Mouse (Mus musculus) hindbrain, embryonic 11.5 days (tissue): ENCODE results near the gene Pla2g2d. TPM values are rescaled to one million over a fixed set of nuclear protein-coding genes. Genes with fewer than 3 reads are reported as not detected.

Experiments
- ATAC-seq: fragments of 200-750 bp; cut with Nextera tagmentation; 2 replicates; pipeline ENCODE4 v1.8.0; 2017; ENCODE audit warnings: mild to moderate bottlenecking, moderate TSS enrichment, moderate library complexity; ENCODE audit not compliant: low FRiP score
- DNase-seq: peaks from one replicate; pipeline ENCODE4 v3.0.0-alpha.2; 2015; ENCODE audit warnings: low spot score
- H3K27ac ChIP-seq: fragments of 300-500 bp; sonication (generic); 2 replicates; pipeline ENCODE4 v1.5.1; 2014; ENCODE audit warnings: mild to moderate bottlenecking, low read depth, low read length
- H3K27me3 ChIP-seq: fragments of 300-500 bp; sonication (generic); 2 replicates; pipeline ENCODE4 v1.6.1; 2014; ENCODE audit warnings: mild to moderate bottlenecking, low read length, moderate library complexity, mixed read lengths; ENCODE audit not compliant: control insufficient read depth, insufficient read depth
- H3K36me3 ChIP-seq: fragments of 300-500 bp; sonication (generic); 2 replicates; pipeline ENCODE4 v1.6.1; 2014; ENCODE audit warnings: mild to moderate bottlenecking, low read length, moderate library complexity, mixed read lengths; ENCODE audit not compliant: control insufficient read depth, insufficient read depth
- H3K4me1 ChIP-seq: fragments of 300-500 bp; sonication (generic); replicated peaks from 2 replicates; pipeline ENCODE4 v1.6.1; 2014; ENCODE audit warnings: low read length, mixed read lengths; ENCODE audit not compliant: control insufficient read depth, insufficient read depth
- H3K4me2 ChIP-seq: fragments of 300-500 bp; sonication (generic); replicated peaks from 2 replicates; pipeline ENCODE4 v1.6.1; 2014; ENCODE audit warnings: mild to moderate bottlenecking, low read depth, low read length
- H3K4me3 ChIP-seq: fragments of 300-500 bp; sonication (generic); 2 replicates; pipeline ENCODE4 v1.5.1; 2014; ENCODE audit warnings: low read depth, low read length
- H3K9ac ChIP-seq: fragments of 300-500 bp; sonication (generic); 2 replicates; pipeline ENCODE4 v1.6.1; 2014; ENCODE audit warnings: low read depth, low read length
- H3K9me3 ChIP-seq: fragments of 300-500 bp; sonication (generic); 2 replicates; pipeline ENCODE4 v1.6.1; 2016; ENCODE audit warnings: low read length; ENCODE audit not compliant: control insufficient read depth
- WGBS: fragments of 180-500 bp; shearing (Covaris S2); extraction: QIAGEN DNeasy Blood & Tissue Kit; methylation state at CpG from one replicate; pipeline ENCODE4 v1.1.7; 2014; 5-methylcytosine and 5-hydroxymethylcytosine counted together
- polyA plus RNA-seq: library from polyadenylated mRNA; unstranded; fragments of >200 nt; fragmentation: Nextera tagmentation; extraction: Ambion mirVana; gene quantifications from 2 replicates; pipeline ENCODE4 v1.2.1, GENCODE M21; 2014

The Pla2g2d gene
- polyA plus RNA-seq = 0.84 and 1.5 TPM in 2 replicates

DNA sequence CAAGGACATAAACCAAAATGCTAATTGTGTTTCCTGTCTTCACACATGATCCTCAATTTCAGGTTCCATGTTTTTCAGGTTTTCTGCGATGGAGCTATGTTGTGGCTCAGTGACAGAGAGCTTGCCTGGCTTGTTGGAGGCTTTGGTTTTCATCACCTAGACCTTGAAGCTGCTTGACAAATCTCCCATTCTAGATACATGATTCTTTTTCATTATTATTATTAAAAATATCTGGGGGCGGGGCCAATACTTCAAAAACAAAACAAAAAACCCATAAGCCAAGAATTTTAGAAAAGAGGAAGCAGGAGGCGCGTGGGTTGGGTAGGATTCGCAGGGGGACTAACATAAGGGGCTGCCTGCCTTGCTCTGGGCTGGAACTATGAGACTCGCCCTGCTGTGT is at the start of gene Pla2g2d:
TSS of gene Pla2g2d (plus strand) at position 301 of the 400 bp plus-strand sequence.
- Histone ChIP-seq H3K4me2 (no peak within 1 kb of the TSS), H3K9ac (no peak within 1 kb of the TSS), H3K27me3 (no peaks in the 10 kb centered on the region), H3K9me3 (no peaks in the 10 kb centered on the region), H3K4me3 (no peak within 1 kb of the TSS), H3K36me3 (no peaks in the 10 kb centered on the region), H3K27ac (0 out of 2 replicates have a peak within 1 kb of the TSS, but pooled peaks have one; percentile 20), H3K4me1 (no peaks in the 10 kb centered on the region)
- ATAC-seq (no peak), DNase-seq (no peak)
- 92% methylated on average over 6 of the region's 6 CpGs for WGBS

DNA sequence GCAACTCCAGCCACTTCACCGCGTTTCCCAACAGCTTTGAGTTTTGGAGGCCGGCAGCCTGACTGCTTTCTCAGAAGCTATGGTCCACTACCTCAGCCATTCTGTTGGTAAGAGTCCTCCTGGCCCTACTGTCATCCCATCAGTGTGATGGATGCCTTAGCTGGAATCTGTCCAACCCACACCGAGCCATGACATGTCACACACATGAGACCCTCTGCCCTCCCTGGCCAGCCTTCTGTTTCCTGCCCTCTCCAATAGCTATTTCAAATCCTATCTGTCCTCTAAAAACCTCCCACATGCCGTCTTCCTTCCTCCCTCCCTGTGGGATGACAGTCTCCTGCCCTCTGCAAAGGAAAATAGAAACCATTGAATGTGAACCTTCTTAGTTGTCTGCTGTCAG is 49.8 kb upstream of the Pla2g2d start:
- H3K9me3 ChIP-seq = no peaks in the 10 kb centered on the region
- ATAC-seq (no peak), DNase-seq (no peak)
- H3K27ac ChIP-seq = no peak overlapping the region
- H3K4me3 ChIP-seq = no peak overlapping the region
- 0 out of 2 replicates have a peak, but pooled peaks cover 5% of the 10 kb centered on the region for H3K4me1 ChIP-seq
- H3K4me2 ChIP-seq = no peak overlapping the region
- 67% methylated on average over 5 of the region's 5 CpGs for WGBS
- H3K9ac ChIP-seq = no peak overlapping the region
- H3K36me3 ChIP-seq = no peaks in the 10 kb centered on the region
- H3K27me3 ChIP-seq = no peaks in the 10 kb centered on the region

DNA sequence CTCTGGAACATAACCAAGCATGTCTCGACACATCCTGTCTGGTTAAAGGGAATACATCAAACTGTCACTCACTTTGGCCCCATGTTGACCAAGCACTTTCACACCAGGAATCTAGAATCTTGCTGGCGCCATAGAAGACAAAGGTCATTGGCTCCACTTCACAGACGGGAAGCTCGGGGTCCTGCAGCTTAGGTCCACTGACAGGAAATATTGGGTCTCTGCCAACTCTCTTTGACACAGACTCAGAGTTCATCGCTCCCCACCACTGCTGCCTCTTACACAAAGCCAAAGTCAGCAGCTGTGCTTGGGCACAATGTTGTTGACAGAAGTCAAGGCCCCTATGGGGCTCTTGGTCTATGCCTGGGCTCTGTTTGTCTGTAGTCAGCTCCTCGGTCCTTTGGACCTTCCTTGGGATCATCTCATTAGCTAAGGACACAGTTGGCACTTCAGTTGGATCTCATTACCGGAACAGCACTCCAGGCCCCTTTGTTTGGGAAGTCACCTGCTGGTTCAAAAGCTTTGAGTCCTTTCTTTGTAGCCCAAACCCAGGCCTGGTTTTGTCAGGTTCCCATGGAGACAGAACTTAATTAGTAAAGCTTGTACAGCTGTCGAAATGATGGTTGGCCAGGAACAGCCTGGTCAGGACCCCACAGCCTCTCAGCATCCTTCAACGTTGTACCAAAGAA is 46.4 kb upstream of the Pla2g2d start:
- Histone ChIP-seq H3K9me3 (no peaks in the 10 kb centered on the region), H3K4me2 (no peak overlapping the region), H3K4me3 (no peak overlapping the region), H3K4me1 (0 out of 2 replicates have a peak, but pooled peaks cover 5% of the 10 kb centered on the region), H3K27ac (no peak overlapping the region), H3K9ac (no peak overlapping the region), H3K27me3 (no peaks in the 10 kb centered on the region), H3K36me3 (no peaks in the 10 kb centered on the region)
- ATAC-seq = no peak
- peak; percentile 36 for DNase-seq
- 31% methylated on average over 9 of the region's 9 CpGs for WGBS

DNA sequence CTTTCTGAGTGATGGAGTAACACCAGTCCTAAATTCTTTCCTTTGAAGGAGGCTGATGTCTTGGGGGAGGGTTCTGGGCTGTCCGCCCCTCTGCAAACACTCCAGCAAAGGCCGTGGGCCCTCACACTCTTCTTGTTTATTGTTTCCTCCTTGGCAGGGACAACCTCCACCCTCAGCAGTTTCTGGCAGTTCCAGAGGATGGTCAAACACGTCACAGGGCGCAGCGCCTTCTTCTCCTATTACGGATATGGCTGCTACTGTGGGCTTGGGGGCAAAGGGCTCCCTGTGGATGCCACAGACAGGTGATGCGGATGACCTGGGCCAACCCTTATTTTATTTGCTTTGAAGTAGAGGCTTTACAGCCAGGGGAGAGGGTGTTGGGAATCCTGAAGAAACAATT is 41.4 kb upstream of the Pla2g2d start:
- Histone ChIP-seq H3K36me3 (no peaks in the 10 kb centered on the region), H3K4me1 (no peaks in the 10 kb centered on the region), H3K27me3 (no peaks in the 10 kb centered on the region), H3K4me3 (no peak overlapping the region), H3K27ac (no peak overlapping the region), H3K9me3 (no peaks in the 10 kb centered on the region), H3K9ac (no peak overlapping the region), H3K4me2 (no peak overlapping the region)
- no peak for ATAC-seq
- 80% methylated on average over 7 of the region's 7 CpGs for WGBS
- DNase-seq = no peak

DNA sequence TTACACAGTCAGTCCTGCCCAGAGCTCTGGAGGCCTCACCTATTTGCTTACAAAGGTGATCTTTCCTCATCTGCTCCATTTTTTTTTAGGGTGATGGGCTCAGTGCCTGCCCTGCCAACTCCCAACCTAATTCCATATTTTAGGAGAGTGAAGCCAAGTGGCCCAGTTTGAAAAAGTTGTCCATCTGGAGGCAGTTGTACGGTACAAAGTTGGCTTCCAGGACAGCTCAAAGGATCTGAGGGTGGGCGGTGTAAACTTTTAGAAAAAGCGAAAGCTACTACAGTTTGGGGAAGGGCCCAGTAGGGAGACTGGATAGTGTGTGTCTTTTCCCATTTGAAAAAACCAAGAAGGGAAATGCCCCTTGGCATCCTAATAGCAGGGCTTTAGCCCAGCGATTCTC is 40.7 kb upstream of the Pla2g2d start:
- no peaks in the 10 kb centered on the region for H3K27me3 ChIP-seq
- no peak overlapping the region for H3K4me3 ChIP-seq
- no peak for ATAC-seq
- H3K4me2 ChIP-seq = no peak overlapping the region
- H3K27ac ChIP-seq = no peak overlapping the region
- DNase-seq = no peak
- H3K9ac ChIP-seq = no peak overlapping the region
- H3K4me1 ChIP-seq = no peaks in the 10 kb centered on the region
- 93% methylated on average over 4 of the region's 4 CpGs for WGBS
- no peaks in the 10 kb centered on the region for H3K9me3 ChIP-seq
- no peaks in the 10 kb centered on the region for H3K36me3 ChIP-seq

DNA sequence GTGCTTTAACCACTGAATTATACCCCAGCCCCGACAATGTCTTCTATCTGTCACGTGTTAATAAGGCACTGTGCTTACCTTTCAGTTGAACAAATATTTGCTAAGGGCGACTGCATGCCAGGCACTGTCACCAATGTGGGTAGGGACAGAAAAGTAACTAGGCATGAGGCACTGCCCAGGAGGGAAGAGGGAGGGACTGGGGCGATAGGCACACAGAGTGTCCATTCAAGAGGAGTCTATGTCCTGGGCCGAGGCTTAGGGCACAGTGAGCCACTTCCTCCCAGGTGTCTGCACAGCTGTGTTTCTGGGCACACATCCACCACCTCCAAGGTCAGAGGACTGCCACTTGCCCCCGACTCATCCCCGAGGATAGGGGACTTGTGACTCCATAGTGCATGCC is 38.5 kb upstream of the Pla2g2d start, which contains the start of gene Ubxn10:
TSS of gene Ubxn10 (minus strand) at position 137 of the 400 bp plus-strand sequence.
- Histone ChIP-seq H3K4me3 (no peak within 1 kb of the TSS), H3K4me1 (no peaks in the 10 kb centered on the region), H3K9ac (no peak within 1 kb of the TSS), H3K4me2 (no peak within 1 kb of the TSS), H3K27me3 (no peaks in the 10 kb centered on the region), H3K36me3 (no peaks in the 10 kb centered on the region), H3K9me3 (no peaks in the 10 kb centered on the region), H3K27ac (no peak within 1 kb of the TSS)
- DNase-seq (no peak), ATAC-seq (no peak)
- 69% methylated on average over 7 of the region's 7 CpGs for WGBS

DNA sequence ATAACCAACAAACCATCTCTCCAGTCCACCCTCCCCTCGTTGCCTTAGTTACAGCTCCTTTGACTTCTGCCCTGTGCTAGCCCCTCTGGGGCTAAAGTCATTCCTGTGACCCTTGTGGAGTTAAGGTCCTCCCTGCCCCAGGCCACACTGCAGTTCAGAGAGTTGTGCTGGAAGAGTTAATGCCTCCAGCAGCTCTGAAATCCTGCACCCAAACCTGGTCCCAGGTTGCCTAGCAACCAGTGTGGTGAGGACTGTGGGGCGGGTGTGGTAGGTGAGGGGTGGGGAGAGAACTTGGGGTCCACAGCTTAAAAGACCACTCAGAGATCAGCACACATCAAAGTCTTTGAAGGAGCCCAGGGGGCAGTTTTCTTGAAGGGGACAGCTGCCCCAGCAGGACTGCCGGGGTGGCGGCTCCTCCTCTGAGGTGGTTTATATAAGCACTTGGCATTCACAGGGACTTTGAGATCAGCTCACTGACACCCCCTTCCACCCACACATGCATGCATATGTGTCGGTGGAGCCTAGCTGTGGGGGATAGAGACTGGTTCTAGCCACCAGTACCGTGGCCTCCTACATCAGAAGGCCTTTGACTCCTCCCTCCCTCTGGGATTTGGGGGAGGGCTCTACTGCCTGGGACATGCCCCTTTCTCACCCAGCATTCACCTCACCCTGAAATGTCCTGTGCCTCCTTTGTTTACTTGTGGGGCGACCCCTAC is 36.2 kb upstream of the Pla2g2d start:
- Histone ChIP-seq H3K9ac (no peak overlapping the region), H3K4me3 (no peak overlapping the region), H3K9me3 (no peaks in the 10 kb centered on the region), H3K27me3 (no peaks in the 10 kb centered on the region), H3K36me3 (no peaks in the 10 kb centered on the region), H3K27ac (no peak overlapping the region), H3K4me1 (no peaks in the 10 kb centered on the region), H3K4me2 (no peak overlapping the region)
- DNase-seq = peak; percentile 38
- WGBS = 19% methylated on average over 7 of the region's 7 CpGs
- ATAC-seq = no peak

DNA sequence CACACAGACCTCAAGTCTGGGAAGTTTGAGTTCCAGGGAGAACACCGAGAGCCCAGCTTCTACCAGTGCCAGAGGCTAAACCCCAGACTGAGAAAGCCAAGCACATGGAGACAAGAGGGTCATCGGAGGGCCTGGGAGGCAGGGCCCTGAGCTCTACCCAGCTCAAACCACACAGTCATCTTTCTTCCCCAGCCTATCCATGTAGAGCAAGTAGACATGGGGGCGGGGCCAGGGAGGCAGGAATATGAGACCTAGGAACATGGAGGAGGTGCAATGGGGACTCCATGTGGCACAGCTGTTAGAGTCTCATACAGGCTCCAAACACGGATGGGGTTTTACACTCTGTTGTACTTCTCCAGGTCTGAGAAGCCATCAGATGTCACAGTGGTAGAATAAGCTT is 29.7 kb upstream of the Pla2g2d start:
- 74% methylated on average over 4 of the region's 4 CpGs for WGBS
- Histone ChIP-seq H3K4me1 (no peaks in the 10 kb centered on the region), H3K27ac (no peak overlapping the region), H3K27me3 (no peaks in the 10 kb centered on the region), H3K9me3 (no peaks in the 10 kb centered on the region), H3K4me3 (no peak overlapping the region), H3K36me3 (no peaks in the 10 kb centered on the region), H3K4me2 (no peak overlapping the region), H3K9ac (no peak overlapping the region)
- DNase-seq = peak; percentile 33
- ATAC-seq = no peak

DNA sequence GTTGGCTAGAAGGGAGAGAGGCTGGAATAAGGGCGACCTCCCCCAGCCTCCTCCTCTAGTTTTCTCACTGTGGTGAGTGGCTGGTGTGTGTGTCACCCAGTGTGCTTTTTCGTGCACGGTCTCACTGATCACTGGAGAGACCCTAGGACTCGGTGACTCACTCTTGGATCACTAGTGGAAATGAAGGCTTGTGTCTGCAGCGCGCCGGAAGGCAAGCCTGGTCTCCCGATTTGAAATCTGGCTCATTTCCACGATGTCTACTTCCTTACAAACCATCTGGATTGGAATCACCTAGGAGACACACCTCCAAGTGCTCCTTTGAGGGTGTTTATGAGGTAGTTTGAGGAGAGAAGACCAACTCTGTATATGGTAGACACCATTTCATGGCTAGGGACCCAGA is 28.7 kb upstream of the Pla2g2d start:
- Histone ChIP-seq H3K4me3 (no peak overlapping the region), H3K4me2 (no peak overlapping the region), H3K9me3 (no peaks in the 10 kb centered on the region), H3K27me3 (no peaks in the 10 kb centered on the region), H3K4me1 (no peaks in the 10 kb centered on the region), H3K9ac (no peak overlapping the region), H3K36me3 (no peaks in the 10 kb centered on the region), H3K27ac (no peak overlapping the region)
- WGBS = 87% methylated on average over 9 of the region's 9 CpGs
- ATAC-seq = no peak
- DNase-seq = no peak
